Mouse (Mus musculus) hindbrain, embryonic 13.5 days (tissue): ENCODE results near the gene Chrna5. TPM values are rescaled to one million over a fixed set of nuclear protein-coding genes. Genes with fewer than 3 reads are reported as not detected.

Experiments used
- ATAC-seq: fragments of 200-750 bp; cut with Nextera tagmentation; 2 replicates; pipeline ENCODE4 v1.8.0; 2017; ENCODE audit warnings: moderate TSS enrichment; ENCODE audit not compliant: low FRiP score
- H3K27ac ChIP-seq: fragments of 300-500 bp; sonication (generic); 2 replicates; pipeline ENCODE4 v1.5.1; 2015; ENCODE audit warnings: inconsistent platforms, mild to moderate bottlenecking, moderate library complexity
- H3K27me3 ChIP-seq: fragments of 300-500 bp; sonication (generic); 2 replicates; pipeline ENCODE4 v1.6.1; 2015; ENCODE audit warnings: mild to moderate bottlenecking, inconsistent platforms
- H3K36me3 ChIP-seq: fragments of 300-500 bp; sonication (generic); 2 replicates; pipeline ENCODE4 v1.6.1; 2015; ENCODE audit warnings: mild to moderate bottlenecking, inconsistent platforms
- H3K4me1 ChIP-seq: fragments of 300-500 bp; sonication (generic); replicated peaks from 2 replicates; pipeline ENCODE4 v1.6.1; 2015; ENCODE audit warnings: inconsistent platforms
- H3K4me2 ChIP-seq: fragments of 300-500 bp; sonication (generic); 2 replicates; pipeline ENCODE4 v1.6.1; 2015; ENCODE audit warnings: inconsistent platforms, mild to moderate bottlenecking, moderate library complexity
- H3K4me3 ChIP-seq: fragments of 300-500 bp; sonication (generic); 2 replicates; pipeline ENCODE4 v1.5.1; 2015; ENCODE audit warnings: mild to moderate bottlenecking, inconsistent platforms
- H3K9ac ChIP-seq: fragments of 300-500 bp; sonication (generic); 2 replicates; pipeline ENCODE4 v1.6.1; 2015; ENCODE audit warnings: mild to moderate bottlenecking, inconsistent platforms
- H3K9me3 ChIP-seq: fragments of 300-500 bp; sonication (generic); 2 replicates; pipeline ENCODE4 v1.6.1; 2016; ENCODE audit warnings: inconsistent platforms
- WGBS: fragments of 180-500 bp; shearing (Covaris S2); methylation state at CpG from one replicate; pipeline ENCODE4 v1.1.7; 2015; 5-methylcytosine and 5-hydroxymethylcytosine counted together
- polyA plus RNA-seq: library from polyadenylated mRNA; unstranded; fragments of >200 nt; fragmentation: Nextera tagmentation; extraction: Ambion mirVana; gene quantifications from 2 replicates; pipeline ENCODE4 v1.2.1, GENCODE M21; 2015

Gene Chrna5
- polyA plus RNA-seq, 1 experiment from 2014 or later = 6.7 TPM

- peak overlapping the region; percentile 60 for H3K4me3 ChIP-seq
- H3K4me1 ChIP-seq = peaks cover 24% of the 10 kb centered on the region
- peak overlapping the region; percentile 78 for H3K4me2 ChIP-seq
- H3K27me3 ChIP-seq = peaks cover 33% of the 10 kb centered on the region
- WGBS = under 1% methylated on average over 85 of the region's 85 CpGs
- peak; percentile 87 for ATAC-seq
- H3K27ac ChIP-seq = peak overlapping the region; percentile 48; the same call in 1 of the 2 replicates
- peak overlapping the region; percentile 77 for H3K9ac ChIP-seq
- no peaks in the 10 kb centered on the region for H3K9me3 ChIP-seq
- H3K36me3 ChIP-seq = no peaks in the 10 kb centered on the region
These were observed 861 bp downstream of the Chrna5 start for GRCm38 (mm10) chr9:54981291-54982191.

- Histone ChIP-seq H3K36me3 (no peaks in the 10 kb centered on the region), H3K4me2 (peak overlapping the region; percentile 78), H3K27ac (no peak overlapping the region), H3K9ac (no peak overlapping the region), H3K27me3 (peaks cover 33% of the 10 kb centered on the region), H3K4me3 (peak overlapping the region; percentile 60), H3K9me3 (no peaks in the 10 kb centered on the region), H3K4me1 (peaks cover 24% of the 10 kb centered on the region)
- ATAC-seq = no peak
- 4% methylated on average over 7 of the region's 7 CpGs for WGBS
These were observed 1.7 kb downstream of the Chrna5 start for GRCm38 (mm10) chr9:54982401-54982800.

- H3K9me3 ChIP-seq = no peaks in the 10 kb centered on the region
- no peaks in the 10 kb centered on the region for H3K27me3 ChIP-seq
- no peak overlapping the region for H3K9ac ChIP-seq
- H3K4me3 ChIP-seq = no peak overlapping the region
- WGBS = 81% methylated on average over 3 of the region's 3 CpGs
- H3K4me1 ChIP-seq = no peaks in the 10 kb centered on the region
- H3K4me2 ChIP-seq = no peak overlapping the region
- H3K27ac ChIP-seq = no peak overlapping the region
- ATAC-seq = no peak
- no peaks in the 10 kb centered on the region for H3K36me3 ChIP-seq
These were observed 9.7 kb downstream of the Chrna5 start for GRCm38 (mm10) chr9:54990362-54990761.

- ATAC-seq = no peak
- H3K36me3 ChIP-seq = no peaks in the 10 kb centered on the region
- H3K27ac ChIP-seq = no peak overlapping the region
- no peaks in the 10 kb centered on the region for H3K4me1 ChIP-seq
- no peaks in the 10 kb centered on the region for H3K9me3 ChIP-seq
- no peak overlapping the region for H3K4me2 ChIP-seq
- no peak overlapping the region for H3K9ac ChIP-seq
- no peak overlapping the region for H3K4me3 ChIP-seq
- WGBS = 42% methylated on average over 3 of the region's 3 CpGs
- no peaks in the 10 kb centered on the region for H3K27me3 ChIP-seq
These were observed 13.7 kb downstream of the Chrna5 start for GRCm38 (mm10) chr9:54994381-54994780.

GRCm38 (mm10) chr9:54995645-54996044 is 15.0 kb downstream of the Chrna5 start:
- H3K4me3 ChIP-seq = no peak overlapping the region
- no peaks in the 10 kb centered on the region for H3K36me3 ChIP-seq
- H3K9ac ChIP-seq = no peak overlapping the region
- WGBS = 93% methylated on average over 3 of the region's 3 CpGs
- no peak for ATAC-seq
- no peaks in the 10 kb centered on the region for H3K27me3 ChIP-seq
- 0 out of 2 replicates have a peak, but pooled peaks cover 3% of the 10 kb centered on the region for H3K4me1 ChIP-seq
- H3K4me2 ChIP-seq = no peak overlapping the region
- no peak overlapping the region for H3K27ac ChIP-seq
- H3K9me3 ChIP-seq = no peaks in the 10 kb centered on the region

GRCm38 (mm10) chr9:55003609-55004008 is 22.9 kb downstream of the Chrna5 start:
- Histone ChIP-seq H3K27ac (peak overlapping the region; percentile 56; the same call in 1 of the 2 replicates), H3K9me3 (no peaks in the 10 kb centered on the region), H3K36me3 (no peaks in the 10 kb centered on the region), H3K4me1 (peaks cover 8% of the 10 kb centered on the region; the same call in 1 of the 2 replicates), H3K4me2 (no peak overlapping the region), H3K9ac (no peak overlapping the region), H3K27me3 (no peaks in the 10 kb centered on the region), H3K4me3 (no peak overlapping the region)
- WGBS = 47% methylated on average over 4 of the region's 4 CpGs
- ATAC-seq = no peak

- 0 out of 2 replicates have a peak, but pooled peaks cover 3% of the 10 kb centered on the region for H3K4me1 ChIP-seq
- no peak overlapping the region for H3K27ac ChIP-seq
- no peak overlapping the region for H3K4me3 ChIP-seq
- H3K9ac ChIP-seq = no peak overlapping the region
- ATAC-seq = no peak
- peaks cover 10% of the 10 kb centered on the region for H3K36me3 ChIP-seq
- no peak overlapping the region for H3K4me2 ChIP-seq
- no peaks in the 10 kb centered on the region for H3K27me3 ChIP-seq
- H3K9me3 ChIP-seq = no peaks in the 10 kb centered on the region
- 87% methylated on average over 2 of the region's 2 CpGs for WGBS
These were observed 29.0 kb downstream of the Chrna5 start for GRCm38 (mm10) chr9:55009692-55010091.

GRCm38 (mm10) chr9:55010588-55011350 is 30.1 kb downstream of the Chrna5 start:
- 58% methylated on average over 6 of the region's 6 CpGs for WGBS
- no peak overlapping the region for H3K9ac ChIP-seq

GRCm38 (mm10) chr9:55016926-55017325 is 36.2 kb downstream of the Chrna5 start:
- peaks cover 39% of the 10 kb centered on the region for H3K36me3 ChIP-seq
- no peak for ATAC-seq
- 0 out of 2 replicates have a peak, but pooled peaks cover 4% of the 10 kb centered on the region for H3K4me1 ChIP-seq
- no peaks in the 10 kb centered on the region for H3K9me3 ChIP-seq
- WGBS = 88% methylated on average over 3 of the region's 3 CpGs
- no peak overlapping the region for H3K4me3 ChIP-seq
- H3K27ac ChIP-seq = no peak overlapping the region
- no peak overlapping the region for H3K9ac ChIP-seq
- H3K4me2 ChIP-seq = no peak overlapping the region
- no peaks in the 10 kb centered on the region for H3K27me3 ChIP-seq

More at GRCm38 (mm10) chr9:55010588-55011350, 30.1 kb downstream of the Chrna5 start:
- Histone ChIP-seq H3K36me3 (peaks cover 18% of the 10 kb centered on the region), H3K4me1 (0 out of 2 replicates have a peak, but pooled peaks cover 3% of the 10 kb centered on the region), H3K9me3 (no peaks in the 10 kb centered on the region), H3K4me3 (no peak overlapping the region), H3K27ac (no peak overlapping the region), H3K4me2 (no peak overlapping the region), H3K27me3 (no peaks in the 10 kb centered on the region)
- ATAC-seq = no peak

GRCm38 (mm10) chr9:55023326-55023725 is 42.6 kb downstream of the Chrna5 start:
- peaks cover 20% of the 10 kb centered on the region; the same call in 1 of the 2 replicates for H3K36me3 ChIP-seq
- H3K27me3 ChIP-seq = peaks cover 30% of the 10 kb centered on the region
- no peak overlapping the region for H3K27ac ChIP-seq
- H3K9me3 ChIP-seq = no peaks in the 10 kb centered on the region
- H3K4me2 ChIP-seq = no peak overlapping the region
- 85% methylated on average over 5 of the region's 5 CpGs for WGBS
- H3K4me3 ChIP-seq = no peak overlapping the region
- H3K9ac ChIP-seq = no peak overlapping the region
- no peak for ATAC-seq
- peaks cover 40% of the 10 kb centered on the region for H3K4me1 ChIP-seq

GRCm38 (mm10) chr9:55023902-55024583 is 43.4 kb downstream of the Chrna5 start:
- peaks cover 20% of the 10 kb centered on the region; the same call in 1 of the 2 replicates for H3K36me3 ChIP-seq
- H3K4me1 ChIP-seq = peaks cover 40% of the 10 kb centered on the region
- no peak overlapping the region for H3K9ac ChIP-seq
- no peak overlapping the region for H3K27ac ChIP-seq
- peak overlapping the region; percentile 71; the same call in 1 of the 2 replicates for H3K4me2 ChIP-seq
- no peaks in the 10 kb centered on the region for H3K9me3 ChIP-seq
- peaks cover 30% of the 10 kb centered on the region for H3K27me3 ChIP-seq
- no peak overlapping the region for H3K4me3 ChIP-seq
- WGBS = 46% methylated on average over 13 of the region's 13 CpGs
- no peak for ATAC-seq
